In the genomic region with DNA sequence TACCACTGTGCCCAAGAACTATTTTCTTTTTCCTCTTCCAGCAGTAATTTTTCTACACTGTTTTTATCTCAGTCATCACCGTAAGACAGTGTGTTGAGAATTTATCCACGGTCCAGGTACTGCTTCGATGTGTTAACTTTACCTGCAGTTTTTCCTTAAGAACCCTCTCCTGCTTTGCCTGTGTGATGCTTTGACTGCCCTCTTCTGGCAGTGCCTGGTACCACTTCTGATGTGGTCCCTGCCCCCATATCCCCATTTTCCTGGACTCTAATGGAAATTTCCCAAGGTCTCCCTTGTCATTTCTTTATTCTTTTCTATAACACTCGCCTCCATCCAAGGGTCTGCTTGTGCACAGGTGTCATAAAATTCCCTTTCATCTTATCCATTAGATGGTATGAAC, we compare ENCODE assay signal across 9 mouse cellular contexts. TPM values are rescaled to one million over a fixed set of nuclear protein-coding genes. Genes with fewer than 3 reads are reported as not detected.
DNase-seq lines count a peak whose midpoint lies in the region; ATAC-seq and TF ChIP-seq lines count a peak whose summit lies in the region.
"Had no signal": no experiment of that assay in that cellular context is flagged by ENCODE, and none has a peak within 500 bp of the region (broad histone marks: within the 10 kb centered on the region; RNA-seq: fewer than 3 reads in every experiment).

No protein-coding gene starts in this region.

- no peaks in the 10 kb centered on the region for H3K36me3 ChIP-seq in kidney, embryonic 15.5 days
- no peaks in the 10 kb centered on the region for H3K36me3 ChIP-seq in ES-Bruce4 (ENCODE audit: control insufficient read depth, insufficient read depth, low read length, poor library complexity, severe bottlenecking)

- peak; percentile 70 for TF ChIP-seq CTCF in ES-Bruce4 (IDR thresholded peaks at IDR 0.05; ENCODE audit: low read depth, low read length)

- H3K27me3 ChIP-seq in kidney, embryonic 15.5 days: no peaks in the 10 kb centered on the region
- H3K27me3 ChIP-seq in ES-Bruce4 (ENCODE audit: control insufficient read depth, insufficient read depth, low read length, poor library complexity, severe bottlenecking): no peaks in the 10 kb centered on the region

- no peak overlapping the region for H3K4me3 ChIP-seq in kidney, embryonic 15.5 days (replicated peaks)
- H3K4me3 ChIP-seq in ES-Bruce4 (ENCODE audit: low read depth, low read length): no peak overlapping the region
- H3K4me3 ChIP-seq: erythroblast, embryonic 14.5 days had no signal

- TF ChIP-seq EP300 in ES-Bruce4 (IDR thresholded peaks at IDR 0.05; ENCODE audit: insufficient read depth, low read depth, low read length): no peak

- WGBS in kidney, embryonic 15.5 days: 45% methylated on average over 4 of the region's 4 CpGs

- H3K4me2 ChIP-seq in kidney, embryonic 15.5 days: no peak overlapping the region

- no peak overlapping the region for H3K27ac ChIP-seq in kidney, embryonic 15.5 days
- no peak overlapping the region for H3K27ac ChIP-seq in ES-Bruce4 (ENCODE audit: insufficient read depth, low read length)

- no peak overlapping the region for H3K9ac ChIP-seq in kidney, embryonic 15.5 days
- H3K9ac ChIP-seq in ES-Bruce4 (ENCODE audit: low read depth, poor library complexity, severe bottlenecking): no peak overlapping the region

- ATAC-seq in kidney, embryonic 15.5 days (replicated peaks; ENCODE audit: low FRiP score): no peak
- ATAC-seq in erythroblast, adult 5-6 weeks (replicated peaks; ENCODE audit: low FRiP score, poor library complexity, severe bottlenecking): peak; percentile 33; the same call in 1 of the 2 replicates
- no peak for ATAC-seq in megakaryocyte-erythroid progenitor cell, adult 5-6 weeks (replicated peaks; ENCODE audit: low FRiP score, low TSS enrichment, poor library complexity, severe bottlenecking)

- peaks cover 17% of the 10 kb centered on the region for H3K4me1 ChIP-seq in kidney, embryonic 15.5 days
- no peaks in the 10 kb centered on the region for H3K4me1 ChIP-seq in ES-Bruce4 (ENCODE audit: control insufficient read depth, insufficient read depth, low read length)

- no peak for TF ChIP-seq POLR2A in ES-Bruce4 (IDR thresholded peaks at IDR 0.05; ENCODE audit: insufficient read depth, low read length)

- peak; percentile 48 for DNase-seq in kidney, adult 11 months
- peak; percentile 50 for DNase-seq in adrenal gland, postnatal 25 days
- DNase-seq in layer of hippocampus, postnatal 36 days: peak; percentile 32 to 51
- DNase-seq in retina, postnatal 1 day: peak; percentile 52

- no peaks in the 10 kb centered on the region for H3K9me3 ChIP-seq in kidney, embryonic 15.5 days (replicated peaks)
- no peaks in the 10 kb centered on the region for H3K9me3 ChIP-seq in ES-Bruce4 (replicated peaks; ENCODE audit: control insufficient read depth, insufficient read depth, low read length, poor library complexity, severe bottlenecking)

RNA-seq across cellular contexts. Expression of a gene that starts 3.3 kb away (rescaled TPM):
- polyA plus RNA-seq in kidney, embryonic 15.5 days (2015; fragmentation: Nextera tagmentation; extraction: Ambion mirVana): 92.7 and 104 TPM in 2 replicates
- 110 and 115 TPM in 2 replicates for polyA plus RNA-seq in ES-Bruce4 (2011; ENCODE audit: insufficient read depth, insufficient read length, low read depth, missing spikeins)
- total RNA-seq in adrenal gland, postnatal 25 days (2021): 180 and 199 TPM in 2 replicates
- 120 and 163 TPM in 2 replicates for total RNA-seq in erythroblast, adult 5-6 weeks (2015; ENCODE audit: low replicate concordance)
- 118 and 151 TPM in 2 replicates for total RNA-seq in erythroblast, adult 5-6 weeks (2017; ENCODE audit: low replicate concordance)
- total RNA-seq in layer of hippocampus, postnatal 36 days (2021): 10 to 100 TPM; 61.6 to 63.1 TPM
- 113 and 131 TPM in 2 replicates for total RNA-seq in megakaryocyte-erythroid progenitor cell, adult 5-6 weeks (2014; fragmentation: Nextera tagmentation)
- total RNA-seq in megakaryocyte-erythroid progenitor cell, adult 5-6 weeks (2017): 48.6 and 103 TPM in 2 replicates

RNA-seq across cellular contexts. Expression of a gene that starts 37.3 kb away (rescaled TPM):
- polyA plus RNA-seq in kidney, embryonic 15.5 days (2015; fragmentation: Nextera tagmentation; extraction: Ambion mirVana): 10.4 and 11.4 TPM in 2 replicates
- 0.19 TPM in 1 of 2 replicates, not detected in the other for polyA plus RNA-seq in ES-Bruce4 (2011; ENCODE audit: insufficient read depth, insufficient read length, low read depth, missing spikeins)
- 9.2 TPM in 2 replicates for total RNA-seq in adrenal gland, postnatal 25 days (2021)
- total RNA-seq in erythroblast, adult 5-6 weeks (2015; ENCODE audit: low replicate concordance): 4.2 and 11.5 TPM in 2 replicates
- 9.4 and 11.4 TPM in 2 replicates for total RNA-seq in erythroblast, adult 5-6 weeks (2017; ENCODE audit: low replicate concordance)
- under 1 TPM in 1 of 2 experiments, not detected in 1; 0.10 TPM for total RNA-seq in layer of hippocampus, postnatal 36 days (2021)
- total RNA-seq in megakaryocyte-erythroid progenitor cell, adult 5-6 weeks (2014; fragmentation: Nextera tagmentation): 9.2 and 24.1 TPM in 2 replicates
- total RNA-seq in megakaryocyte-erythroid progenitor cell, adult 5-6 weeks (2017): 11.3 and 12.9 TPM in 2 replicates
- polyA plus RNA-seq: erythroblast, embryonic 14.5 days had no signal
